Mouse (Mus musculus): ENCODE measurements around the gene Nfia.

Gene Nfia

GRCm38 (mm10) chr4:97947484-97947883 is 174.9 kb downstream of the Nfia start:
- no peak for ATAC-seq (ENCODE audit: low TSS enrichment)

DNA sequence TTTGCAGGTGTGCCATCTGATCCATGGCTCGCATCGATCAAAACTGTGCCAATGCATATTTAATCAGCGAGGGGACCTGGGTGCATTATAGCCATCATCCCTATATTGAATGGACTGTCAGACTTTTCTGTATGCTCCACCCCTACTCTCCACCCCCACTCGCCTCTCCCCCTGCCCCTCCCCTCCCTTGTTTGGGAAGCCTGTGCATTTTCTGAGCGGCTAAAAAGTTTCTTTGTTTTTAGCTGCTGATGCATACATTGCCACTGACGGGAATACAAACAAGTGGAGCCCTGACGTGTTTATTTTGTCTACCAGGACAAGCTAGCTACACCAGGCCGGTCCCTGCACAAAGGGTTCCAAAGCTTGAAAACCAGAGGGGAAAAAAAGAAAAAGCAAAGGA is 175.7 kb downstream of the Nfia start:
- ATAC-seq (ENCODE audit: low TSS enrichment), result no peak

DNA sequence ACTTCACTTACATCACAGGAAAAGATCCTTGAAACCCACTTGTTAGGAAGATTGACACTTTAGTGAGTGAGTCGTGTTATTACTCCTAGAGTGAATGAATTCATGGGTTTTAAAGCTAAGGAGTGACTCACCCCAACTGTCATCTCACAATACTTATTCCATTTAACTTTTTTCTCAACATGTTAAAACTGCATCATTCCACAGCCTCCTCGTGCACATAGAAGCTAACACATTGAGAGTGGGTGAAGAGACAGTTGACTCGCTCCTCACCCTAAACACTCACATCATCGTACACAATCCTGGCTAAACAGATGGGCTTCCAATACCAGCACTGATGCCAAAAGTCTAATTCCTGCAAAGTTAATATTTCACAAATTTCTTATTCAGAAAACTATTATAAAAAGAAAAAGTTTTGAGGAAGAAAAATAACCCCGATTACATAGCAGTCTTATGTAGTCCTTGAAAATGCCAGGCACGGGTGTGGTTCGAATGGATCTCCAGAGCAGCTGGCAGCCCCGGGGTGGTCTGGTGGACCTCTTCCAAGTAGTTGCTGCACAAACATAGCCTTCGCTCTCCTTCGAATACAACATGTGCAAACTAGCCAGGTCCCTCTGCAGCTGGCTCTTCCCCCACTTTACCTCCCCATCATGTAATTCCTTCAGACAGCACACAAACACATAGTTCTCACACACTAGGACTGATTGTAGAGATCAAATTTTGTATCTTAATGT is 178.0 kb downstream of the Nfia start:
- peak; percentile 77 for ATAC-seq (ENCODE audit: low TSS enrichment)

DNA sequence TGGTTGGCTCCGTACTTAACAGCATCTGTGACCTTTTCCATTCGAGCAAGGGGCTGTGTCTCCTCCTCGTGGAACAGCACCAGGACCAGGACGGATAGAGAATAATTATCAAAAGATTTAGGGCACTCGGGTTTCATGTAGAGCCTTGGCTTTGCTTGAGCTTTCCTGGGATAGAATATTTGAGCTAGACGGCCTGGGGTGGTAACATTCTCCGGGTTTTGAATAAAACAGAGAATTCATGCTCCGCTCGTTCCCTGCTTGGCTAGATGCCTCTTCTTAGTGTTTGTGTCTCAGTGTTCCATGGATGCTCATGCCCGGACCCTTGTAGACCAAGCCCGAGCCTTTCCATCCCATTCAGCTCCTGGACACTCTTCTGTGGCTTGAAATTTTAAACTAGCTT is 181.4 kb downstream of the Nfia start:
- peak; percentile 49; the same call in 1 of the 2 replicates for ATAC-seq (ENCODE audit: low TSS enrichment)

GRCm38 (mm10) chr4:97958121-97958520 is 185.6 kb downstream of the Nfia start:
- peak; percentile 34; the same call in 1 of the 2 replicates for ATAC-seq (ENCODE audit: low TSS enrichment)

- ATAC-seq (ENCODE audit: low TSS enrichment), result no peak
Measured at GRCm38 (mm10) chr4:97962856-97963255, 190.3 kb downstream of the Nfia start.

GRCm38 (mm10) chr4:97963951-97964350 is 191.4 kb downstream of the Nfia start:
- no peak for ATAC-seq (ENCODE audit: low TSS enrichment)

GRCm38 (mm10) chr4:97968786-97969348 is 196.3 kb downstream of the Nfia start:
- no peak for ATAC-seq (ENCODE audit: low TSS enrichment)

- no peak for ATAC-seq (ENCODE audit: low TSS enrichment)
Measured at GRCm38 (mm10) chr4:97973064-97973463, 200.5 kb downstream of the Nfia start.

GRCm38 (mm10) chr4:97974037-97974436 is 201.5 kb downstream of the Nfia start:
- no peak for ATAC-seq (ENCODE audit: low TSS enrichment)

DNA sequence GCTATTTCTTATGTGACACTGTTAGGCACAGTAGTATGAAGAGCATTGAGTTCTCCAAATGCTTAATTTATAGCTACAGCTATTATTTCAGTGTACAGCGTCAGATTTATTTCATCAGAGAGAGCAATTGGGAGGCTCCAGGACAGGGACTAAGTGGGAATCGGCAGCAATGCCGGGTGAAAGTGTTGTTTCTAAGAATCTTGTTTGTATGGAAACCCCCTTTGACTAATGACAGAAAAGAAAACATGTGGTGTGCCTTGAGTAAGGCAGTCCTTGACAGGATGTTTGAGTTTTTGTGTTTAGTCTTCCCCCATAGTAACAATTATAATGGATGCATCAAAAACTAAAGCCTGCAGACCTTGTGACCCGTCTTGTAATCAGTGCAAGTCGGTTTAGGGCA is 204.4 kb downstream of the Nfia start:
- no peak for ATAC-seq (ENCODE audit: low TSS enrichment)

- no peak for ATAC-seq (ENCODE audit: low TSS enrichment)
Measured at GRCm38 (mm10) chr4:97984361-97984760, 211.8 kb downstream of the Nfia start.

DNA sequence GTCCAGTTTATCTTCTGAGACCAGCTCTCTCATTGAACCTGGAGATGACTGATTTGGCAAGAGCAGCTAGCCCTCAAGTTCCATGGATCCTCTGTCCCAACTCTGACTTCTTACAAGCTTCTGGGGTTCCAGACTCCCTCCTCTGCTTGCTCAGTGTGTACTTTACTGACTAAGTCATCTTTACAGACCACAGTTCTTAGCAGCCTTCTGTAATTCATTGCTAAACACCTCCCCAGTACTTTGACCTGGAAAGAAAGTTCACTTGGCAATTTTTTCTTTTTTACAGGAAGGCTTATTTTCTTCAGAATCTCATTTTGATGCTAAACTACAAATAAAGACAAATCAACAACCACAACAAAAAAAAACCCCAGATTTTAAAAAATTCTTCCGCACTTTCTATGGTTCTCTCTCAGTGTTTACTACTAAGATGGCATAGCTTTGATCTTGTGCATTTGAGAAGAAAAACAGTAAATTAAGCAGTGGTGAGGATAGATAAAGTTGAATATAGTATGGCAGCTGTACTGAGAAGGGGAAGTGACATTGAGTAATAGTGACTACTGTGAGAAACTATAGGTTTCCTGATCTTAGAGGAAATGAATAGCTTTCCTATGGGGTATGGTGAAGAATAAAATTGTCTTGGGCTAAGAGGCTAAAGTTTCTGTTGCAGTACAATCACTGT is 213.7 kb downstream of the Nfia start:
- no peak for ATAC-seq (ENCODE audit: low TSS enrichment)

- ATAC-seq (ENCODE audit: low TSS enrichment), result no peak
Measured at GRCm38 (mm10) chr4:97986735-97987075, 214.2 kb downstream of the Nfia start.

- no peak for ATAC-seq (ENCODE audit: low TSS enrichment)
Measured at GRCm38 (mm10) chr4:97988703-97989102, 216.2 kb downstream of the Nfia start.

DNA sequence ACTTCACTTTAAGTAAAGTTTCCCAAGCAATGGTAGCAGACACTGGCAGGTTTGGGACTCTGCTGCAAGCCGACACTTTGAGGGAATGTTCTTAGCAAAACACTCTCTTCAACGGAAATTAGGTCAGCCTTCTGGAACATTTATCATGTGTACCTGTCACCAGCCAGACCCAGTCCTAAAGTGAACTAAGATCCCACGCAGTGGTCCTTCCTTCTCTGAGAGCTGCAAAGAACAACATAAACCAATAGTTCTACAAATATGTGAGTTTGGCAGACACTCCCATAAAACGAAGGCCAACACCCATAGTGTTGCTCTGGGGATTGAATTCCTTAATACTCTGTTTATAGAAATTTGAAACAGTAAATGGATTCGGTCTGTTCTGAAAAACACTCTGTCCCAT is 217.9 kb downstream of the Nfia start:
- no peak for ATAC-seq (ENCODE audit: low TSS enrichment)

GRCm38 (mm10) chr4:97991395-97991794 is 218.9 kb downstream of the Nfia start:
- ATAC-seq (ENCODE audit: low TSS enrichment), result no peak

DNA sequence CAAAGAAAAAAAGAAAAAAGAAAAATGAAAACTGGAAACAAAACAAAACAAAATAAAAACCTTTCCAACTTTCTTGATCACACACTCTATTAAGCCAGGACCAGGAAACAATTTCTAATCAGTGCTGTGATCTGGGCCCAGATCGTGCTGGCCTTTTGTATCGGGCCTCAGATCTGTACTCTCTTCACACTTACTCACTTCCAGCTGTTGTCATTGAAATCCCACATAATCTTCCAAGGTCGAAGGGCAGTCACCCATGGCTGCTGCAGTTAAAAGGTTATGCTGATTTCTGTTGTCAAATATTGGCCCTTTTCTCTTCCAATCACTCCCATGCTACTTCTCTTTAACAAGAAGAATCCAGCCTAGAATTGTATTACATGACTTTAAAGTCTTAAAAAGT is 219.3 kb downstream of the Nfia start:
- no peak for ATAC-seq (ENCODE audit: low TSS enrichment)

- ATAC-seq (ENCODE audit: low TSS enrichment), result no peak
Measured at GRCm38 (mm10) chr4:97995911-97996712, 223.6 kb downstream of the Nfia start.

- ATAC-seq (ENCODE audit: low TSS enrichment), result peak; percentile 80
Measured at GRCm38 (mm10) chr4:97997151-97997817, 224.8 kb downstream of the Nfia start.

GRCm38 (mm10) chr4:98002206-98002605 is 229.7 kb downstream of the Nfia start:
- ATAC-seq (ENCODE audit: low TSS enrichment), result no peak
